Mouse (Mus musculus): ENCODE data around the gene Apln.
A peak's percentile ranks its signal among the peaks of the same experiment; 100 is the strongest.

Apln gene

DNA sequence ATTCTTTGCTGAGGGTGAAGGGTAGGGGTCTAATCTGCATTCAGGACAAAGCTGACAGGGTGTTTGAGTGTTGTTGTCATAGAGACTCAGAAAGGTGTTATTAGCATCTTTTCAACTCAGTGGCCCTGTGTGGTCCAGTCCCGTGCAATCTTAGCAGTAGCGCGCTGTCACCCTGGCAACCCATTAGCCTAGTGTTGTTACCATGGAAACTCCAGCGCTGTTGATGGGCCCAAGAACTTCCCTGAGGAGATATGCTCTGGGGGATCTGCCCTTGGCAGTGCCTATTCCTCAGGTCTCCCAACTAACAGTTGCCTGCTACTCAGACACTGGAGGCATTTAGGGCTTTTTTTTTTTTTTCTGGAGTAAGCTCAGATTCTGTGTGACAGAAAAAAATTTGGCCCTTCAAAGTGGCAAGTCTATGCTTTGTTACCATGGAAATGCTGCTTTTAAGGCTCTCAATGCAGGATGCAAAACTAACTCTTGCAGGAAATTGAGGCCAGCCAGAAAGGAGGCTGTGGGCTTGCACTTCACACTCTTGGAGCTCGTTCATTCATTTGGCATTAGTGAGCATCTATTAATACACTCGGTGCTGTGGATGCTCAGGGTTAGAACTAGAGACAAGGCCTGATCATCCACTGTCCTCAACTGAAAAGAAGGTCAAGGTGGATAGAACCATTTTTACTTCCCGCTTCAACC is 17.6 kb downstream of the Apln start:
- DNase-seq (ENCODE audit: low read depth, low spot score), result no peak

DNA sequence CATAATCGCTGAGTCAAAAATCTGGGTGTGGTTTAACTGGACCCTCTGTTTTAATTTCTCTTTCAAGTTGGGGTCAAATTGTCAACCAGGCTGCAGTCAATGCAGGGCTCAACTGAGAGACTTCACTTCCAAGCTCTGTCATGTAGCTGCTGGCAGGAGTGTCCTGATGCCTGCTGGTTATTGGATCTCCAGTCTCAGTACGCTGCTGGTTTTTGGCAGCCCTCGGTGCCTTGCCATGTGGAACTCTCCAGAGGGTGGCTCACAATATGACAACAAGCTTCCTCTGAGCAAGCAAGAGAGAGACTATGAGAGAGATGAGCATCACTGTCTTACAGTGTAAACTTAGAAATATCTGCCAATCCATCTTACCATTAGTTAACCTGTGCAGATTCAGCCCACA is 23.0 kb downstream of the Apln start:
- DNase-seq (ENCODE audit: low read depth, low spot score), result no peak

DNA sequence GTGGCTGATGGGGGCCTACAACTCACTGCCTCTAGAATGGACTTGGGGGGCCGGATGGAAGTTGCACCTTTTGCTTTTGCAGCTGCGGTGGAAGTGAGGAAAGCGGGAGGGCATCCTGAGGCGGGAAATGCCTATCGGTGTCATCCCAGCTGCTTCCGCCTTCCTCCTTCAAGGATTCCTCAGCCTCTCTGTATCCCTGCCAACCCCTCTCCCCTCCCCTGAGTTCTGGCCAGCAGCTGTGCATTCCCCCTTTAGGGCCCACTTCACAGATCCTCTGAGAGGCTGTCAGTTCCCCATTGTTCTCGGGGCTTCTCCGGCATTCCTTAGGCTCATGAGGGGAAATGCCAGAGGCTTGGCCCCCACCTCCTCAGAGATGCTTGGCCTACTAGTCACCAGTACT is 28.6 kb downstream of the Apln start:
- no peak for DNase-seq (ENCODE audit: low read depth, low spot score)

DNA sequence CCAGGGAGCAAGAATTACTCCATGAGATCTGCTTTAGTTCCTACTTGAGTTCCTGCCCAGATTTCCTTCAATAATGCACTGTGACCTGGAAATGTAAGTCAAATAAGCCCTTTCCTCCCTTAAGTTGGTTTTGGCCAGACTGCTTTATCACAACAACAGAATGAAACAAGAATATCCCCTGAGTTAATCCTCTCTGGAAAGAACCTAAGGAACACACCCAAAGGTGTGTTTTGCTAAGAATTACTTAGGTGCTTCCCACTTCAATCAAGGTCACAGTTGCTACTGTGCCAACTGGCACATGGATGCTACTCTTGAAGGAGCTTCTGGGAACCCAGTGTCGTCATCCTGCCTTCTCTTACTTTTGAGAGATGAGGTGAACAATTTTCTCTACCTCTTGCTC is 29.9 kb downstream of the Apln start:
- DNase-seq (ENCODE audit: low read depth, low spot score), result no peak

DNA sequence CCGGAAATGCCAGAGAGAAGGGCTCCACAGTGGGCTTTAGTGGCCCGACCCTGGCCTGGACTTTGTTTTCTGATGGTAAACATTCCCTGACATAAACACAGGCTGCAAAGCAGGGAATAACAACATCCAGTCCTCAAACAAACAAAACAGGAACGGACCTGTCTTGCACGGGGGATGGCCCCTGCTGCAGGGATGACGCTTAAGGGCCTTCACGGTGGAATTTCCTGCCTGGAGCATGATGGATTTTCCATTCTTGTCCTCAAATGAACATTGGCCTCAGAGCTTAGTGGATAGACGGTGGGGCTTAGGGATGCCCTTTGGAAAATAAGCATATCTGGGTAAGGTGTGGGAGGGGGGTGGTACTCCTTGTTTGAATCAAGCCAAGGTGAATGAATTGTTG is 33.5 kb downstream of the Apln start:
- no peak for DNase-seq (ENCODE audit: low read depth, low spot score)

DNA sequence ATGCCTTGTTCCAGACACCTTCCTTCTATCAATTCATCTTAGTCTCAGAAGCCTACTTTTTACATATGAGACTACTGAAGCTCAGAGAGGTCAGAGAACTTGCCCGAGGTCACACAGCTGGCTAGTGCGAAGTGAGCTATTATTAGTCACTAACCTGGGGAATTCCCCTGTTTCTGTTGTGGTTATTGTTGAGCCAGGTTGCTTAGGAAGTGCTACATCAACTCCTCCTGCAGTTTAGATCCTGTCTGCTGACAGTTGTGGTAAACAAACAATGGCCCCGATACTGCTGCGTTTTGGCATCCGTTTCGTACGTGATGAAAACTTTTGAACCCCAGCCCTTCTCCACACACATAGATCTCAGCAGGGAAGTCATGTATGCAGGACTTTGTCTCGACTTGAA is 36.2 kb downstream of the Apln start:
- DNase-seq (ENCODE audit: low read depth, low spot score), result no peak

DNA sequence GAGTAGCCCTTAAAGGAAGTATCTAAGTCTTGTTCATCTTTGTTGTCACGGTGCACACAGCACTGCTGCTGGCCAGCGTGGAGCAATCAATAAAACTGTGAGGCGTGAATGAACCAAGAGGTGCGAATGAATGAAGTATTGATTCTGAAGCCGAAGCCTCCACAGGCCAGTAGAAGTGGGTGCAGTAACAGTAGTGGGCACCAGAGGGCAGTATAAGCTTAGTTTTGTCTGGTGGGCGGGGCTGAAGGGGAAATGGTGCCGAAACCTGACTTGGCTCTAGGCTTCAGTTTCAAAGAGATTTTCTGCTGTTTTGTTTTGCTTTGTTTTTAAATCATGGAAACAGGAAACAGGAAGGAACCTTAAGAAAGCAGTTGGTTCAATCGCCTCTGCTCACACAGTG is 42.0 kb downstream of the Apln start:
- peak; percentile 66 for DNase-seq (ENCODE audit: low read depth, low spot score)

DNA sequence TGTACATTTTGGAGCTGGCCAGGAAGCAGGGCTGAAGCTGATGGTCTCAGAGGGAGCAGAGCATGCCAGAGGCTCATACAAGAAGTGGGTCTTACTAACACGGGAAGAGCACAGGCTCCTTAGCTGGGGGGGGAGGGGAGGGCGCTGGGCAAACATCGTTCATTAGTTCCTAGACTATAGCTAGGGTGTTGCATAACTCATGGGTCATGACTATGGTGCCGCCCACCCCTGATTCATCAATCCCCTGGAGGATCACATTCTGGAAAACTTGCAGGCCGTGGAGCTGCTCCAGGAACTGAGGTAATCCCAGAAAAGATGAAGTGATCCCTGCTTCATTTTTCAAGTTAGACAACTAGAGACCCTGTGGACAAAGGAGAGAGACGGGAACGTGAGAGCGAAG is 46.6 kb downstream of the Apln start:
- no peak for DNase-seq (ENCODE audit: low read depth, low spot score)

DNA sequence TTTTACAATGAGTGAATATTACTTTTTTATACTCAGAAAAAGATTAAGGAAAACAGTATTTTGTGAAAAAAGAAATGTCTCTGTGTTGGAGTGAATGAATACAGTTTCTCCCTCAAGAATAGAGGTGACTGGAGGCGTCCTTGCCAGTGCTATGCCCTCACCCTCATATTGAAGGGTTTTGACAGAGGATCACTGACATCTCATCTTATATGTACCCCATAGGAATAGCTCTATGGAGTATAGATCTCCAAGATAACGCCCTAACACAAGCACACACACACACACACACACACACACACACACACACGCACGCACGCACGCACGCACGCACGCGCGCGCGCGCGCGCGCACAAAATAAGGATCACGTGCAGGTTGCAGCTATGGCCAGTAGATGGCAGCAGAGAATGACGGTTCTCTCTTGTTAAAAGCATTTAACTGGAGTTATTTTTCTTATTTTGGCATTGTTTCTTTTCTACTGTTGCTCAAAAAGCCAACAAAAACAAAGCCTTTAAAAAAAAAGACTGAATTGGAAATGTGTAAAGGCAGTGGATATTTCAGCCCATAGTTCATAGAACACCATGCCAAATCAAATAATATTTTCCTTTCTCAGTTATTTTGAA is 49.5 kb downstream of the Apln start:
- DNase-seq (ENCODE audit: low read depth, low spot score), result peak; percentile 69

DNA sequence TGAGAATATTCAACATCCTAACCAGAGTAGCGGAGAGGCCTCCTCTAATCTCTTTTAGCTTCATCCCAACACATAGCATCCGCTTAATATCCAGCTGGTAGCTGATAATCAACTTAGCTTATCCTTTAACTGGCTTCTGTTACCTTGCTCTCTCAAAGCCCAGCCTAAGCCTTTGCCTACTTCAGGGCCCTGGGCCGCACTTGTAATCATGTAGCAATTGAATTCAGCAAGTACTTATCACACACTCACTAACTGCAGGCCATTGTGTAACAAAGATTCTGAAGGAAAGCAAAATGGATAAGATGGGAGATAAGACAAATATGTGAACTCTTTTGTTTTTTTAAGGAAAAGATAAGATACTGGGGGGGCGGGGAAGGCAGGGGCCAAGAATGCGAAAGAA is 57.6 kb downstream of the Apln start:
- no peak for DNase-seq (ENCODE audit: low read depth, low spot score)

DNA sequence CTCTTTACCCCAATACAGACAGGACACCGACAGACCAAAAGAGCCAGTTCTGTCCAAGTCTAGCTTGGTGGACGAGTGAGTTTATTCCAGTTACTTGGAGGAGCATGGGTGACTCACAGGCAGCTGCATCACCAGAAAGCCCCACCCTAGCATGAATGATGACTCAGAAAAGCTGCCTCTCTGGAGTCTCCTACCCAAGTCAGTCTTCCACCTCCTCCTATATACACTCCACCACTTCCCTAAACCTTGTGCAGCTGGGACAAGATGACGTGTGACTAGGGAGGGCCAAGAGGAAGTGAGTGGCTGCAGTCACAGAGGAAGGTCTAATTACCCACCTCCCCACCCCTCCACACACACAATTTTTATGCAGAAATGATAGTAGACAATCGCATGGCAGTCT is 58.1 kb downstream of the Apln start:
- no peak for DNase-seq (ENCODE audit: low read depth, low spot score)

Measured in ZHBTc4 (cell line).